Mouse (Mus musculus) layer of hippocampus, adult 9-10 months (tissue): ENCODE data around the gene Hist2h2be.
"Not testable (repeated sequence)": the region's sequence is repeated elsewhere in the genome, so short reads cannot be mapped to it uniquely, and the experiment has no call there.

Source experiments
- DNase-seq: peaks from one replicate; pipeline ENCODE4 v3.0.0; 2022; ENCODE audit warnings: low spot score

The Hist2h2be gene

DNA sequence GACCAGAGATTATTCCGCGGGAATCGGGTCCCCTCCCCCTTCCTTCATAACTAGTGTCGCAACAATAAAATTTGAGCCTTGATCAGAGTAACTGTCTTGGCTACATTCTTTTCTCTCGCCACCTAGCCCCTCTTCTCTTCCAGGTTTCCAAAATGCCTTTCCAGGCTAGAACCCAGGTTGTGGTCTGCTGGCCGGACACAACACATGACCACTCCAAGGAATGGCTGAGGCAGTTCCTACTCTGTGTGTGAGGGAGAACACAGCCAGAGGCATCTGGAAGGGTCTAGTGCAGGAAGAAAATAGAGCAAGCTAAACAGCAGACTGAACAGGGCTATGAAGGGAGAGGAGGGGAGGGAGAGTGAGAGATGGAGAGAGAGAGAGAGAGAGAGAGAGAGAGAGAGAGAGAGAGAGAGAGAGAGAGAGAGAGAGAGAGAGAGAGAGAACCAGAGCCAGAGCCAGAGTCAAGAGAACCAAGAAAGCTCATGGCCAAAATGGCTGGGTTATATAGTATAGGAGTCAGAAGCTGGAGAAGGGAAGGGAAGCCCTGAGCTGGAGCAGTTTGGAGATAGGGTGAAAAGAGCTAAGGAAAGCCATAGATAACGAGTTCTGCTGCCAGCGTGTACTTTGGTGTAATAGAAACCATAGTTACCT, 22.2 kb upstream of the Hist2h2be start:
- not testable (repeated sequence) for DNase-seq

DNA sequence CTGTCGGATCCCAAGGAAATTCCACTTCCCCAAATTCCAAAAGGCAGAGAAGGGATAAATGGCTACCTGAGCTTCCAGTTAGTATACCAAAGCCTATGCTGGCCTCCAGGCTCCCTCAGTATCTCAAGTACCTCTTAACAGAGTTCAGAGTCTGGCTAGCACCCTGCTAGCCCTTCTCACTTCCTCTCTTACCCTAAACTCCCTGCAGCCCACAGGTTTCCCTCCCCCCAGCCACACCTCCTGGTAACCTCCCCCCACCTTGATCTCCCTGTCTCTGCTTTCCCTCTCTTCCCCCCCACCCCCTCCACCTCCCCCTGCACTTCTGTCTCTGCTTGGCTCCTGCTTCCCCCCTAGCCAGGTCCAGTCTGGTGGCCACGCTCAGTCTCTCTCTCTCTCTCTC, 21.2 kb upstream of the Hist2h2be start:
- no peak for DNase-seq

DNA sequence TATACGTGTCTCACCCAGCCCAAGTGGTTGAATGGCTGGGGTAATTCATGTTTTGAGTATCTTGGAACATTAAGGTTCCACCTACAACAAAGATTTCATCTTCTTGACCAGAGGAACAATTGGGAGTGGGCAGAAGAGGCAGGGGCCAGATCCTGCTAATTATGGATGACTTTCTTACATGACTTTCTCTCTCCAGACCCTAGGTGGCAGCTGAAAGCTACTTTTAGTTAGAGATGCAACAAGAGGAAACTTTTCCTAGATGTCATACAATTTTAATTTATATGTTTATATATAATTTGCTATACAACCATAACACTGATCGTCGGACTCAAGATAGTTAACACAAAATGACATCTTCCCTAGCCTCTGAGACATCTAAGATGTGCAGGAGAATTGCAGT, 13.1 kb upstream of the Hist2h2be start:
- no peak for DNase-seq

- no peak for DNase-seq
Observed at GRCm38 (mm10) chr3:96209242-96209641, 11.7 kb upstream of the Hist2h2be start.

GRCm38 (mm10) chr3:96219191-96219641, 1.7 kb upstream of the Hist2h2be start:
- DNase-seq: no peak

DNA sequence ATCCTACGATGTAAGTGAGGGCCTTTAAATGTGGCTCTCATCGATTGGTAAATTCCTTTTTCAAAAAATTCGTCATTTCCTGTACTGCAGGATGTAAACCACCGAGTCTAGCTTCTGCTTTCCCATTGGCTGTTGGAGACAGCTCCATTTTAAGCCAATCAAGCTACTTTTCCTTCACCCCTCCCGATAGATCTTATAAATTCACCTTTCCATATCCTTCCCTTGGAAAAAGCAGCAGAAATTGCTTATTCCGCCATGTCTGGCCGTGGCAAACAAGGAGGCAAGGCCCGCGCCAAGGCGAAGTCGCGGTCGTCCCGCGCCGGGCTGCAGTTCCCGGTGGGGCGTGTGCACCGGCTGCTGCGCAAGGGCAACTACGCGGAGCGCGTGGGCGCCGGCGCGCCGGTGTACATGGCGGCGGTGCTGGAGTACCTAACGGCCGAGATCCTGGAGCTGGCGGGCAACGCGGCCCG, 1.2 kb upstream of the Hist2h2be start, which contains the start of the genes Bola1 and Hist2h2ab:
Bola1 (minus strand) TSS at position 49 of the 470 bp plus-strand sequence.
Hist2h2ab (plus strand) TSS at position 205 of the 470 bp plus-strand sequence.
- peak; percentile 84 for DNase-seq

- DNase-seq: not testable (repeated sequence)
Observed at GRCm38 (mm10) chr3:96220131-96220764, 671 bp upstream of the Hist2h2be start.

DNA sequence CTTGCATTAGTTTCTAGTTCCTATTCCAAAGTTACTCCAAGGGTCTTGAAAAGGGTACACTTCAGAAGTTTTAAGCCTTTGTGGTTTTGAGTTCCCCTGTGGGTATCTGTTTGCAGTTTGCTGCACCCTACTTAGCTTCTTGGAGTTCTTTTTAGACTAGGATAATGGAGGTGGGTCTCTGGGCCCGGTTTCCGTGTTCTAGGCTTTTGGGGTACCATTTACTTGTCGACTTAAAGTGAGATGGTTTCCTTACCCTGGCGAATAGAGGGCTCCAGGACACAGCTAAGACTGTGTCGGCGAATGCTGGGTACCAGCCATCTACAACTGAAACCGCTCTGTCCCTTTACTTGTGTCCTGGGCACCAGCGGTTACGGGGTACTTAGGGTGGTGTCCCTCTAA, 720 bp downstream of the Hist2h2be start:
- no peak for DNase-seq

DNA sequence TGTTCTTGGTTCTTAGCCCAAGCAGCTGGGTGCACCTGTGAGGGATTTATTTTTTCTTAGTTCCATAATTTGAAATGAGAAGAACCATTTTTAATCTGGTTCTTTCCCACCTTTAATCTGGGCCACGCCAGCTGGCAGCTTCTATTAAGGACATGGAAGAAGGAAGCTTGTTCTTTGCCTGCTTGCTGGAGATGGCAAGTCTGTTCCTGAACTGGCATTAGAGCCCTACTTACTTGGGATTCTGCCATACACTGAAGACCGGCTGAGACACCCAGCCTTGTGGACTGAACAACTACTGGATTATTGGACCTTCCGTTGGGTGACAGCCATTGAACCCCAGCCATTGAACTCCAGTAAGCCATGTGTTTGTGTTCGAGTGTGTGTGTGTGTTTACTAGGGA, 1.9 kb downstream of the Hist2h2be start:
- no peak for DNase-seq

- DNase-seq: no peak
Observed at GRCm38 (mm10) chr3:96225421-96225820, 4.5 kb downstream of the Hist2h2be start.

DNA sequence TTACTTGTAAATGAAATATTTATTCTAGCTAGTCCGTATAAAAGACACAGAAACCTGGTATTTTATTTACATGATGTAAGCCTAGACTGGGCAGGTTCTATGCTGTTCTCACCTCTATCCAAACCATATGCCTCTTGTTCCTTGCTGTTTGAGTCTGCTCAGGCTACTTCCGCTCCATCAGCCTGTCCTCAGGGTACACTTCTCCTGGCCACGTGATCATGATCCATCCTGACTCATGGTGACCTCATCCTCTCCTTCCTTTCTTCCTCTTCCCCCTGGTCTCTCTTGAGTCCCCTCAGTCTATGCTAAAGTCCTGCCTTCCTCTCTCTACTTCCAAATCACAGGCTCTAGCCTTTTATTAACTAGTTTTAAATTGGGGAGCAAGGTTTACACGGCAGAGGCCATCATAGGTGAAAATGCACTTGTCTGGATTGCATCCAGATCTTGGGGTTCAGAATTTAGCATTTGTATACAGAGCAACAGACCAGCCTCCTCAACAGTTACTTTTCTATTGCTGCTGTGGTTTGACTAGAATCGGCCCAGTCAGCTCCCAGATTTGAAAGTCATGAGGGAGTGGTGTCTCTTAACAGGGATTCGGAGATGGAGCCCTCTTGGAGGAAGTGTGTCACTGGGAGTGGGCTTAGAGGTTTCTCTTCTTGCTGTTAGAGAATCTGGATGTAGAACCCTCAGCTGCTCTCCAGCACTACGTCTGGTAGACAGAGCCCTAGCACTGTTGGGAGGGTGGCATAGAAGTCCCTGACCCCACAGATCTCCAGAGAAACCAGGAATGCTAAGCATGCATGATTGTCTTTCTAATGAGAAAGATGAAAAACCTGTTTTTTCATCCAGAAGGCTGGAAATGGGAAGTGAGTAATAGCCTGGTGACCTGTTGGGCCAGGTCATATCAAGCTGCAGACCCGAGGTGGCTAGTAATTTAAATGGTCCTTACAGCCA, 6.1 kb downstream of the Hist2h2be start:
- DNase-seq: no peak

DNA sequence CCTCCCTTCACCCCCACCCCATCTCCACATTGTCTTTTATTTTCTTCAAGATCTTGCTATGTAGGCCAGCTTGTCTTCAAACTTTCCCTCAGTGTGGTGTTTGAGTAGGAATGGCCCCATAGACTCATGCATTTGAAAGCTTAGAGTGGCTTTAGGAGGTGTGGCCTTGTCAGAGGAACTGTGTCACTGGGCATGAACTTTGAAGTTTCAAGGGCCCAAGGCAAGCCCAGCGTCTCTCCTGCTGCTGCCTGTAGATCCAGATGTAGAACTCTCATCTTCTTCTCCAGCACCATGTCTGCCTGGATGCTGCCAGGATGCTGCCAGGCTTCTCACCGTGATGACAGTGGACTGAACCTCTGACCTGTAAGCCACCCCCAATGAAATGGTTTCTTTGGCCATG, 7.9 kb downstream of the Hist2h2be start:
- DNase-seq: no peak

GRCm38 (mm10) chr3:96230404-96230803, 9.5 kb downstream of the Hist2h2be start:
- no peak for DNase-seq

DNA sequence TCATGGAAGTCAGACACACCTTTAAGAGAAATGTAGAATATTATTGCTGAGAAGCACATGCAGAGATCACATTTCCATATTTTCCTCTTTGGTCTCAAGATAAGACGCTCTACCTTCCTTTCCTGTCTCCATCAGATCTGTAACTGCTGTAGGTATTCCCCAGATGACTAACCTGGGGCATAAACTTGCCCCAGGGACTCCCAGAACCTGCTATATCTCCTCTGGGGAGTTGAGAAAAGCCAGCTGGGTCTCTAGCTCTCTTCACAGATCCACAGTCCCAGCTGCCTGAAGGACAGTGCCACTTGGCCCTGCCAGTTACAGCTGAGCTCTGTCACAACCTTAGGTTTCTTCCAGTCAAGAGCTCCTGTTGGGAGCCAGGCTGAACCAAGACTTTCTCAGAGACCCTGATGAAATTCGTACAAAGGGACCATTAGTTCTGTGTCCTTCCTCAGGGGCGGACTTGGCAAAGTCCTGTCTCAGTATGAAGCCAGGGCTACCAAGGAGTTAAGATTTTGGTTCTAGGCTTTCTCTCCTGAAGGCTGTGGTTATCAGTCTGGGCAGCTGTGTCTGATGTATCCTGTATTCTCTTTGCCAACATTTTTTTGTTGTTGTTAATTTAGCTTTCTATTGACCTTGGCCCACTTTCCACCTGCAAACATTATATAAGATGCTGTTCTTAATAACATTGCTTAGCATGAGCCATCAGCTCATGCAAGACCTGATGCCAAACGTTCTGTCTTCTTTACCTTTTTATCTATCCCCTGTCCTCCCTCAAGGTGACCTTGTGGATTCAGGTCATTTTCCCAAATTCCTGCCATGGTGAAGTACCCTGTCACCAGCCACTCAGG, 10.2 kb downstream of the Hist2h2be start:
- no peak for DNase-seq

DNA sequence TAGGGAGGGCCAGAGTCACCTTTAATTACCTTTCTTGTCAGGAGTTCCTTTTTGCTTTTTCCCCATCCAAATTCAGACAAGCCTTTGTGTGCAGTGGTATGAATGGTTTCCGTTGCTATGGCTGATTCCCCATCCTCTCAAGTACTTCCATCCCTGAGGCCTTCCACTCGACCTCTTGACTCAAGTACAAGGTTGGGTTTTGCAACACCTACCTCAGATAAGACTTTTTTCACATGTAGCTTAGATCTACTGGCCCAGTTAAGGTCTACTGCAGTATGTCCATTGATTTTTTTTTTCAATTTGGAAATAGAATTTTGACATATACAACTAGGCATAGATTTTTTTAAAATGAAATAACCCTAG, 10.8 kb downstream of the Hist2h2be start:
- DNase-seq: no peak

GRCm38 (mm10) chr3:96234914-96235313, 14.0 kb downstream of the Hist2h2be start:
- no peak for DNase-seq

GRCm38 (mm10) chr3:96235836-96236235, 14.9 kb downstream of the Hist2h2be start:
- no peak for DNase-seq

DNA sequence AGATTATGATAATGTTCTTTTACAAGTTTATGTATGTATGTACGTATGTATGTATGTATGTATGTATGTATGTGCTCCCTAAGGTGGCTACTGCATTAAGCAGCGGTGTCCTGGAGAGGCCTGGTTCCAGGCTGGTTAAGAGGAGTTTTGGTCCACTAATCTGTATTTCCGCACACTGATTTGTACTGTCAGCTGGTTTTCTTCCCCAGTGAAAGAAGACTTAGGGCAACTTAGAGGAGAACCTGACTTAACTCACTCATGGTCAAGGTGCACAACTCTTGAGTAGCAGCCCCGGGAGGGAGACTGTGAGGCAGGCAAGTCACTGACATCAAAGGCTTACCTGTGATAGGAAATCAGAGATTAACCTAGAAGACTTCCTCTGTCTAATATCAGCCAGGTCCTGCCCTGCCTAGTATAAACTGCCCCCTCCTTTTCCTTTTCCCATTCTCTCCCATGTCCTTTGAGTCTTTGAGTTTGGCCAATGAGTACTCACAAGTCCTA, 16.0 kb downstream of the Hist2h2be start:
- no peak for DNase-seq

DNA sequence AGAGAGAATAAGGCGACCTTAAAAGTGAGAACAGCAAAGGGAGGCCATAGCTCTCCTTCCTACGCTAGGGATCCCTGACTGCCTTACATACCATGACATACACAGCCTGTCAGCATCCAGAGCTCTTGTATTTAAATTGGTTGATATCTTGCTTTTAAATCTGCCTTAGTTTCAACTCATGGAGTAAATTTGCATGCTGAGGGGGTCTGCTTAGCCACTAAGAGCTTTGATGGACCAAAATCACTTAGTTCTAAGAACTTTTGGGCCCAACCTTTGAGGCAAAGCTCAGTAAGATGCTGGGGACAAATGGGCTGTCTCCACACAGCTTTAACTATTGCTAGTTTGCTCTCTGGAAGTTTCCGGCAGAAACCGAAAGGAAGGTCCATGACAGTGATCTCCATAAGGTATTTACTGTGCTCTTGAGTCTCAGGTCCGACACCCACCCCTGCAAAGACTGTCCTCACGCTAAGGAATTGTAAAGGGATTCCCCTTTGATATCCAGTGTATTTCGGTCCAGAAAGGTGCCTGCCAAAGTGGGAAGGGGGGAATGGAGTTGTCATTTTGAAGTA, 16.5 kb downstream of the Hist2h2be start:
- no peak for DNase-seq

DNA sequence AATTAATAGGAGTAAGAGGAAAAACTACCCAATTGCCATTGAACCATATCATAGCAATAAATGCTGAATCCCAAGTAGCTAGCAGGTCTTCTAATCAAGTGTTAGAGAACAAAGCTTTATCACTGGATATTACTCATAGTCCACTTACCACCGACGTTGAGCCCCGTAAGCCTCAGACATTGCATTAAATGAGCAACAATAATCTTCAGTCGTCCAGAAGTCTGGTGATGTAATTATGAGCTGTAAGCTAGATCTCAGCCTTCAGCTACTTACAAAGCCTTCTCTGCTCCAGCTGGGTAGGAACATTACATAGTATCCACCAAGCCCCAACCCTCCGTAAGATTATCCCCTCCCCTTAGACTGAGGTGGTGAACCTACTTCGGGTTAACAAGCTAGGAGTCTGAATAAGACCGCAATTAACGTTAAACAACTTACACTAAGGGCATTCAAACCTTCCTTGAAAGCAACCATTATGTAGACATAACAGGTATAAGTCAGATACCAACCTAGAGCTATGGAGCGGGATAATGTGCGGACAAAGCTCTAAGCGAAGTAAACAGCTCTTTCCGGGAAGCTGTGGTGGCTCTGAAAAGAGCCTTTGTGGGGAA, 17.1 kb downstream of the Hist2h2be start:
- DNase-seq: no peak
